Mouse (Mus musculus) right cerebral cortex, postnatal 10 days (tissue): ENCODE data around the gene Gmeb2.

Experiments used
- DNase-seq, 2 experiments: peaks; one replicate each; pipeline ENCODE4 v3.0.0; 2021; ENCODE audit warnings: low spot score in 2 of 2

The Gmeb2 gene

GRCm38 (mm10) chr2:181274639-181275038, 13.2 kb downstream of the Gmeb2 start:
- DNase-seq = no peak

GRCm38 (mm10) chr2:181273829-181274228, 14.0 kb downstream of the Gmeb2 start:
- DNase-seq = no peak

GRCm38 (mm10) chr2:181272092-181272491, 15.7 kb downstream of the Gmeb2 start:
- no peak for DNase-seq

- no peak for DNase-seq
Observed at GRCm38 (mm10) chr2:181266839-181267238, 21.0 kb downstream of the Gmeb2 start.

GRCm38 (mm10) chr2:181253248-181253647, 34.6 kb downstream of the Gmeb2 start:
- no peak for DNase-seq

GRCm38 (mm10) chr2:181251841-181252240, 36.0 kb downstream of the Gmeb2 start:
- no peak for DNase-seq

- no peak for DNase-seq
Observed at GRCm38 (mm10) chr2:181249217-181249616, 38.6 kb downstream of the Gmeb2 start.

- no peak for DNase-seq
Observed at GRCm38 (mm10) chr2:181245031-181245430, 42.8 kb downstream of the Gmeb2 start.

GRCm38 (mm10) chr2:181243706-181244394, 44.0 kb downstream of the Gmeb2 start:
- no peak for DNase-seq

- DNase-seq = no peak
Observed at GRCm38 (mm10) chr2:181242314-181242665, 45.5 kb downstream of the Gmeb2 start.

- no peak for DNase-seq
Observed at GRCm38 (mm10) chr2:181241602-181242313, 46.1 kb downstream of the Gmeb2 start, which contains the start of gene Helz2. Gene Helz2 (minus strand): TSS chr2:181242027.

- no peak for DNase-seq
Observed at GRCm38 (mm10) chr2:181240806-181241440, 46.9 kb downstream of the Gmeb2 start.

GRCm38 (mm10) chr2:181239261-181239660, 48.6 kb downstream of the Gmeb2 start:
- no peak for DNase-seq

GRCm38 (mm10) chr2:181238861-181239260, 49.0 kb downstream of the Gmeb2 start:
- no peak for DNase-seq

- DNase-seq = no peak
Observed at GRCm38 (mm10) chr2:181238091-181238610, 49.7 kb downstream of the Gmeb2 start.

- no peak for DNase-seq
Observed at GRCm38 (mm10) chr2:181237251-181238014, 50.4 kb downstream of the Gmeb2 start.

- no peak for DNase-seq
Observed at GRCm38 (mm10) chr2:181235681-181236566, 51.9 kb downstream of the Gmeb2 start.

- DNase-seq = no peak
Observed at GRCm38 (mm10) chr2:181234680-181235079, 53.2 kb downstream of the Gmeb2 start.

- no peak for DNase-seq
Observed at GRCm38 (mm10) chr2:181233443-181233842, 54.4 kb downstream of the Gmeb2 start.

GRCm38 (mm10) chr2:181231171-181231570, 56.7 kb downstream of the Gmeb2 start:
- DNase-seq = no peak

- DNase-seq = no peak
Observed at GRCm38 (mm10) chr2:181228335-181228734, 59.5 kb downstream of the Gmeb2 start.
